Mouse (Mus musculus) forebrain, embryonic 15.5 days (tissue): ENCODE measurements around the gene Olfr873. TPM values are rescaled to one million over a fixed set of nuclear protein-coding genes. Genes with fewer than 3 reads are reported as not detected.
"Not testable (repeated sequence)": the region's sequence is repeated elsewhere in the genome, so short reads cannot be mapped to it uniquely, and the experiment has no call there.

Source experiments
- ATAC-seq: fragments of 200-750 bp; cut with Nextera tagmentation; replicated peaks from 2 replicates; pipeline ENCODE4 v1.8.0; 2017; ENCODE audit warnings: mild to moderate bottlenecking, moderate TSS enrichment, moderate library complexity
- H3K27ac ChIP-seq: fragments of 300-500 bp; sonication (generic); replicated peaks from 2 replicates; pipeline ENCODE4 v1.5.1; 2015; ENCODE audit warnings: mild to moderate bottlenecking, inconsistent platforms
- H3K27me3 ChIP-seq: fragments of 300-500 bp; sonication (generic); 2 replicates; pipeline ENCODE4 v1.6.1; 2015; ENCODE audit warnings: inconsistent platforms
- H3K36me3 ChIP-seq: fragments of 300-500 bp; sonication (generic); 2 replicates; pipeline ENCODE4 v1.6.1; 2015; ENCODE audit warnings: mild to moderate bottlenecking, inconsistent platforms
- H3K4me1 ChIP-seq: fragments of 300-500 bp; sonication (generic); 2 replicates; pipeline ENCODE4 v1.6.1; 2015; ENCODE audit warnings: inconsistent platforms
- H3K4me2 ChIP-seq: fragments of 300-500 bp; sonication (generic); replicated peaks from 2 replicates; pipeline ENCODE4 v1.6.1; 2015; ENCODE audit warnings: mild to moderate bottlenecking, inconsistent platforms
- H3K4me3 ChIP-seq: fragments of 300-500 bp; sonication (generic); 2 replicates; pipeline ENCODE4 v1.5.1; 2015; ENCODE audit warnings: mild to moderate bottlenecking, inconsistent platforms
- H3K9ac ChIP-seq: fragments of 300-500 bp; sonication (generic); replicated peaks from 2 replicates; pipeline ENCODE4 v1.6.1; 2015; ENCODE audit warnings: mild to moderate bottlenecking, inconsistent platforms
- H3K9me3 ChIP-seq: fragments of 300-500 bp; sonication (generic); 2 replicates; pipeline ENCODE4 v1.6.1; 2016; ENCODE audit warnings: inconsistent platforms
- WGBS: fragments of 180-500 bp; shearing (Covaris S2); methylation state at CpG from one replicate; pipeline ENCODE4 v1.1.7; 2015; ENCODE audit warnings: mixed read lengths; 5-methylcytosine and 5-hydroxymethylcytosine counted together
- polyA plus RNA-seq: library from polyadenylated mRNA; unstranded; fragments of >200 nt; fragmentation: Nextera tagmentation; extraction: Ambion mirVana; gene quantifications from 2 replicates; pipeline ENCODE4 v1.2.1, GENCODE M21; 2015

The Olfr873 gene
- polyA plus RNA-seq, result not detected in 2 replicates

- Histone ChIP-seq H3K4me2 (no peak within 1 kb of the TSS), H3K4me1 (no peaks in the 10 kb centered on the region), H3K27me3 (no peaks in the 10 kb centered on the region), H3K4me3 (no peak within 1 kb of the TSS), H3K9ac (no peak within 1 kb of the TSS), H3K27ac (no peak within 1 kb of the TSS), H3K9me3 (no peaks in the 10 kb centered on the region), H3K36me3 (no peaks in the 10 kb centered on the region)
- ATAC-seq, result no peak
- WGBS, result 78% methylated on average over 1 of the region's 1 CpGs
Observed at GRCm38 (mm10) chr9:20298232-20298631, at the start of gene Olfr873. TSS of gene Olfr873 (plus strand) at chr9:20298532.

- H3K27me3 ChIP-seq, result no peaks in the 10 kb centered on the region
- no peak within 1 kb of the TSS for H3K4me2 ChIP-seq
- ATAC-seq, result no peak
- WGBS, result 85% methylated on average over 1 of the region's 1 CpGs
- H3K4me3 ChIP-seq, result no peak within 1 kb of the TSS
- H3K9ac ChIP-seq, result no peak within 1 kb of the TSS
- no peaks in the 10 kb centered on the region for H3K36me3 ChIP-seq
- H3K4me1 ChIP-seq, result no peaks in the 10 kb centered on the region
- no peak within 1 kb of the TSS for H3K27ac ChIP-seq
- no peaks in the 10 kb centered on the region for H3K9me3 ChIP-seq
Observed at GRCm38 (mm10) chr9:20282051-20282450, 16.3 kb upstream of the Olfr873 start, which contains the start of gene Olfr39. TSS of gene Olfr39 (plus strand) at chr9:20282351.

- not testable (repeated sequence) for H3K4me2 ChIP-seq, H3K4me1 ChIP-seq, H3K9ac ChIP-seq, H3K27ac ChIP-seq, H3K4me3 ChIP-seq, H3K36me3 ChIP-seq, H3K27me3 ChIP-seq, H3K9me3 ChIP-seq, ATAC-seq
- 86% methylated on average over 5 of the region's 5 CpGs for WGBS
Observed at GRCm38 (mm10) chr9:20295562-20295961, 2.8 kb upstream of the Olfr873 start.

GRCm38 (mm10) chr9:20335994-20336393 lies 37.7 kb downstream of the Olfr873 start, which contains the start of gene Olfr18:
TSS of gene Olfr18 (minus strand) at chr9:20336094.
- no peak within 1 kb of the TSS for H3K27ac ChIP-seq
- H3K27me3 ChIP-seq, result no peaks in the 10 kb centered on the region
- ATAC-seq, result no peak

GRCm38 (mm10) chr9:20348501-20348900 lies 50.2 kb downstream of the Olfr873 start:
- no peak for ATAC-seq
- Histone ChIP-seq H3K4me2 (no peak overlapping the region), H3K4me1 (no peaks in the 10 kb centered on the region), H3K36me3 (peaks cover 54% of the 10 kb centered on the region), H3K27ac (no peak overlapping the region), H3K4me3 (no peak overlapping the region), H3K9ac (no peak overlapping the region), H3K9me3 (peaks cover 8% of the 10 kb centered on the region; the same call in 1 of the 2 replicates), H3K27me3 (no peaks in the 10 kb centered on the region)
- WGBS, result 90% methylated on average over 4 of the region's 4 CpGs

More at GRCm38 (mm10) chr9:20335994-20336393, 37.7 kb downstream of the Olfr873 start, which contains the start of gene Olfr18:
- no peaks in the 10 kb centered on the region for H3K9me3 ChIP-seq
- H3K4me1 ChIP-seq, result no peaks in the 10 kb centered on the region
- no peak within 1 kb of the TSS for H3K4me2 ChIP-seq
- H3K9ac ChIP-seq, result no peak within 1 kb of the TSS
- no peaks in the 10 kb centered on the region for H3K36me3 ChIP-seq
- no peak within 1 kb of the TSS for H3K4me3 ChIP-seq

Other genes with a start within 250 kb of the Olfr873 start
- gene Olfr867, start 241.0 kb upstream of the Olfr873 start, polyA plus RNA-seq, result not detected in 2 replicates
- not detected in 2 replicates for gene Olfr868, start 199.9 kb upstream of the Olfr873 start, polyA plus RNA-seq
- gene Olfr869, start 169.5 kb upstream of the Olfr873 start, polyA plus RNA-seq, result not detected in 2 replicates
- not detected in 2 replicates for gene Olfr870, start 124.5 kb upstream of the Olfr873 start, polyA plus RNA-seq
- not detected in 2 replicates for gene Olfr871, start 86.3 kb upstream of the Olfr873 start, polyA plus RNA-seq
- not detected in 2 replicates for gene Olfr872, start 61.4 kb upstream of the Olfr873 start, polyA plus RNA-seq
- gene Olfr39, start 16.2 kb upstream of the Olfr873 start, polyA plus RNA-seq, result not detected in 2 replicates
- gene Olfr18, start 37.6 kb downstream of the Olfr873 start, polyA plus RNA-seq, result 0.10 TPM in 1 of 2 replicates, not detected in the other
- 48.4 and 50.2 TPM in 2 replicates for gene Zfp560, start 86.6 kb downstream of the Olfr873 start, polyA plus RNA-seq
- 19.7 and 22.6 TPM in 2 replicates for gene Zfp26, start 161.6 kb downstream of the Olfr873 start, polyA plus RNA-seq
- 30.7 and 34.0 TPM in 2 replicates for gene Zfp426, start 194.2 kb downstream of the Olfr873 start, polyA plus RNA-seq
- gene Zfp266, start 222.9 kb downstream of the Olfr873 start, polyA plus RNA-seq, result 160 and 167 TPM in 2 replicates